Mouse (Mus musculus) embryo, embryonic 9.5 days (tissue): Measurements from ENCODE around the gene Cpne6.

ENCODE experiments used
- DNase-seq: peaks from one replicate; pipeline ENCODE4 v3.0.0-alpha.2; 2017; ENCODE audit errors: extremely low spot score

The Cpne6 gene

GRCm38 (mm10) chr14:55497449-55497821 lies 12.8 kb upstream of the Cpne6 start:
- DNase-seq: peak; percentile 89

DNA sequence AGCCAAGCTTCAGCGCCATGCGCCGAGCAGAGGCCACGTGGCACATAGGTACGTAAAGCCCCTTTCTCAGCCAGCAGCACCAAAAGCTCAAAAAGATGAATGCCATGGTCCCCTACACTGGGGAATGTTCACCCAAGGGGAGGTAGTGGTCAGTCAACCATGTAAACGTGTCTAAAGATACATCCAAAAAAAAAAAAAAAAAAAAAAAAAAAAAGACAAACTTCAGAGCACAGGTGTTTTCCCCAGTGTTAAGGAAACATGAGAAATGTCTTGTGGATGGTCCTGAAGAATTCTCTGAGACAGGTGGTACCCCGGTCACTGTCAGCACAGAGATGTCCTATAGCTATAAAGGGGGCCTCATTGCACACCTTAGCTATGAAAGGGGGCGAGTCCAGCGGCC lies 4.6 kb upstream of the Cpne6 start:
- DNase-seq: no peak

GRCm38 (mm10) chr14:55507801-55508200 lies 2.4 kb upstream of the Cpne6 start:
- no peak for DNase-seq

- no peak for DNase-seq
Measured at GRCm38 (mm10) chr14:55509540-55509939, 705 bp upstream of the Cpne6 start.

DNA sequence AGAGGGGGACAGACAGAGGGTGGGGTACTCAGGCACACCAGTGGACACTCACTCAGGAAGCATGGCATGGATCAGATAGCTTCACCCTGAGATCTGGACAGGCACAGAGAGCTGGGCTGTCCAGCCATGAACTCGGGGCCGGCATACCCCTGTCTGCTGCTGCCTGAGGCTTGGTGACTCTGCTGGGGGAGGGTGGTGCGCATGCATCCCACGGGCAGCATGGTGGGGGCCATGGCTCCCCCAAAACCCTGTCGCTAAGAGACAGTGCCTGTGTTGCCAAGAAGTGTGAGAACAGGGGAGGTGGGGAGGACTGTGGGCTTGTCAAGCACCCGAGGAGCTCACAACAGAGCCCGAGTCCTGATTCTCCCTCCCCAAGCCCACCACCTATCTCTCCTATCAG lies 792 bp downstream of the Cpne6 start:
- DNase-seq: no peak

GRCm38 (mm10) chr14:55513927-55514326 lies 3.7 kb downstream of the Cpne6 start:
- DNase-seq: no peak

- DNase-seq: no peak
Measured at GRCm38 (mm10) chr14:55515846-55516245, 5.6 kb downstream of the Cpne6 start.

GRCm38 (mm10) chr14:55518897-55519296 lies 8.7 kb downstream of the Cpne6 start:
- DNase-seq: peak; percentile 35

GRCm38 (mm10) chr14:55519604-55520003 lies 9.4 kb downstream of the Cpne6 start:
- DNase-seq: no peak

- peak; percentile 39 for DNase-seq
Measured at GRCm38 (mm10) chr14:55520451-55521361, 10.5 kb downstream of the Cpne6 start.

- no peak for DNase-seq
Measured at GRCm38 (mm10) chr14:55524062-55524461, 13.8 kb downstream of the Cpne6 start.

GRCm38 (mm10) chr14:55524785-55525184 lies 14.5 kb downstream of the Cpne6 start, which contains the start of gene Nrl:
Gene Nrl, minus strand, starts transcription at chr14:55524981.
- no peak for DNase-seq

DNA sequence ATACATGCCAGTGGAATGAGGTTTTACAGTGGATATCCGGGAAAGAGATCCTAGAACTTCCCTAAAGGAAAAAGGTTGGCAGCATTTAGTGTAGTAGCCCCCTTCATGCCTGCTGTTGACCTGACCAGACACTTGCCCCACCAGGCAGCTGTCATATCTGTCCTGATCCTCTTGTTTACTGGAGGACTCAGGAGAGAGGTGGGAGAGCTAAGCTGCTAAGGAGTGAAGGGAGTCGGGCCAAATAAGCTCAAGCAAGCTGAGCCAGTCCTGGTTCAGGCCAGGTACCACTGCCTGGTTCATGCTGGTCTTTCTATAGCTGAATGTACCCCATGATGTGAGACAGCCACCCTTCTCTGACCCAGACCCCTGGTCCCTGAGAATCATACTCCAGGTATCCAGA lies 16.4 kb downstream of the Cpne6 start:
- no peak for DNase-seq

DNA sequence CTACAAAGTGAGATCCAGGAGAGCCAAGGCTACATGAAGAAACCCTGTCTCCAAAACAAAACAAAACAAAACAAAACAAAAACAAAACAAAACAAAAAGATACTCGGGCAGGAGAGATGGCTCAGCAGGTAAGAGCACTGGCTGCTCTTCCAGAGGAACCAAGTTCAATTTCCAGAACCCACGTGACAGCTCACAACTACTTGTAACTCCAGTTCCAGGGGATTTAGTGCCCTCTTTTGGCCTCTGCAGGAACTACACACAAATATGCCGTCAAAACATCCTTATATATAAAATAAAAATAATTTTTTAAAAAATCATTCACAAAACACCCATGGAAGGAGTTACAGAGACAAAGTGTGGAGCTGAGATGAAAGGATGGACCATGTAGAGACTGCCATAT lies 17.7 kb downstream of the Cpne6 start:
- DNase-seq: peak; percentile 17

GRCm38 (mm10) chr14:55536116-55536745 lies 26.0 kb downstream of the Cpne6 start:
- peak; percentile 22 for DNase-seq

DNA sequence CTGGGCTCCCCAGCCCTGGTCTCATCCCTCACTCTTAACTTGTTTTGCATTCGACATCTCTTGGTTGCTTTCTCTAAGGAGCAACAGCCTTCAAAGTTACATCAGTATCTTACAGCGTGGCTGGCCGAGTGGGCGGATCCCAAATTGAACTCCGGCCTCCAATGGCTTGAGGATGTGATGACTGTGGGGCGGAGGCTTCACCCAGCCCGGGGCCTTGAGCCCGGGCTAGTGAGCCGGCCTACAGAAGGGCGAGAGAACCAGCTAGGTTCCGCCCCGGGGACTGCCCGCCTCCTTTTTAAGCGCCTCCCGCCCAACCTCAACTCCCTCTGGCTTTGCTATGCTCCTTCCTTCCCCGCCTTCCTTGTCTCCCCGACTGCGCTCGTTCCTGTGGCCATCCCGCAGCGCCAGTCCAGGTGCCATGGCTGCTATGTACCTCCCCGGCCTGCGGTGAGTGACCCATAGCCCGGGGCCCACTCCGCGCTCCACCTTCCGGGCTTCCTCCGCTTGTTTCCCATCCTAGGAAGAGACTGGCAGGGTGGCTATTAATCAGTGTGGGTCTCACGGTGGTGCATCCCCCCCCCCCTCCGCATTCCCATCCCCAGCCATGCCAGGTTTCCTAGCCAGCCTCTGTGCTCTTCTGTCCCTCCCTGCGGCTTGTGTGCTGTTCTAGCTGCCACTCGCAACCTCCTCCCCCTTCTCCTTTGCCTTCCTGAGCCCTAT lies 30.0 kb downstream of the Cpne6 start, which contains the start of gene Pck2:
Gene Pck2, plus strand, starts transcription at position 200 of the 720 bp plus-strand sequence.
- peak; percentile 83 for DNase-seq

- DNase-seq: no peak
Measured at GRCm38 (mm10) chr14:55540787-55541321, 30.6 kb downstream of the Cpne6 start.

DNA sequence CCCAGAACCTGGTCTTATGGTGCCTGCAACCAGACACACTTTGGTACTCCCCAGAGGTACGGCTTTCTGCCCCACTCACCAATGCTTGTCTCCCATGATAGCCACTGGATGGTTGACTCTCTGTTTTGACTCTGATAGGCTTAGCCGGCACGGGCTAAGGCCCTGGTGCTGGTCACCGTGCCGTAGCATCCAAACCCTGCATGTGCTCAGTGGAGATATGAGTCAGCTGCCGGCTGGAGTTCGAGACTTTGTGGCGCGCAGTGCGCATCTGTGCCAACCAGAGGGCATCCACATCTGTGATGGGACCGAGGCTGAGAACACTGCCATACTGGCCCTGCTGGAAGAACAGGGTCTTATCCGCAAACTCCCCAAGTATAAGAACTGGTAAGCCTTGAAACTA lies 32.0 kb downstream of the Cpne6 start:
- DNase-seq: no peak

DNA sequence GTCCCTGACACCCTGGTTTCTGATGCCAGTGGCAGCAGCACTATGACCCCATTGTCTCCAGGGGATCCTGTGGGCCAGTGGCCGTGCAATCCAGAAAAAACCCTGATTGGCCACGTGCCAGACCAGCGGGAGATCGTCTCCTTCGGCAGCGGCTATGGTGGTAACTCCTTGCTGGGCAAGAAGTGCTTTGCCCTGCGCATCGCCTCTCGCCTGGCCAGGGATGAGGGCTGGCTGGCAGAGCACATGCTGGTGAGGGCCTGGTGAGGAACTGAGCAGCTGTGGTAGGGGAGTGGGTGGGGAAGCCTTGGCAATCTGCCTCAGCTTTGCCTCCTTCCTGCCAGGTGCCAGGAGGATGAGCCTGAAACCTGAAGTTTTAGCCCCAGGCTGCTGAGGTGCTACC lies 34.1 kb downstream of the Cpne6 start:
- DNase-seq: no peak

GRCm38 (mm10) chr14:55550191-55550590 lies 39.9 kb downstream of the Cpne6 start:
- DNase-seq: no peak

DNA sequence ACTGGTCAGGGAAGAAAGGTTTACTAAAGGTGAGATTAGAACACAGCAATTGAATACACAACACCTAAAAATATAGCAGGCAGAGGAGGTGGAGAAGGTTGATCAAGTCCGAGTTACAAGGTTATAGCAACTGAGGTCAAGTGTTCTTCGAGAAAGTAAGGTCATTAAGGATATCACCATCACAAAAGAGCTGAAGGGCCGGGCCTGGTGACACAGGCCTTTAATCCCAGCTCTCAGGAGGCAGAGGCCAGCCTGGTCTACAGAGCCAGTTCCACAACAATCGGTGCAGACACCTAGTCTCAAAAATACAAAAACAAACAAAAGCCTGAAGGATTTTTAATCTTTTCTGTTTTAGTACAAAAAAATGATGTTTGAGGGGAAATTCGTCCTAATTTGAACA lies 41.1 kb downstream of the Cpne6 start:
- DNase-seq: no peak

DNA sequence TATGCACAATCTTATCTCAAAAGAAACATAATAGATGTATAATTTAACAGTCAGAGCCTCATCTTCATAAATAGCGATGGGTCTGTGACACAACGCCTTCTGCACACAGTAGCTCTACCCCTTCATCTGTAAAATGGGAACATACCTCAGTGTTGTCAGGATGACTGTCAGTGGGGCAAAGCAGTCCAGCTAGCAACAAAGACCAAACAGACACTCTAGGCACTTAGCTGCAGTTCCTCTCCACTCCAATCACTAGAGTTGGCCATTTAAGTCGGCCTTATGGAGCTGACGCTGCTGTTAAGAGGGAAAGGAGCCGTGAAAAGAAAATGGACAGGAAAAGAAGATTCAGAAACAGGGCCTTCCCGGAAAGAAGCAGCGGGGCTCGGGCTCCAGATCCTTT lies 41.5 kb downstream of the Cpne6 start:
- no peak for DNase-seq
